Mouse (Mus musculus) embryonic fibroblast, embryonic 13.5 days (primary cell): Measurements from ENCODE around the gene Aco2.

Experiments
- CTCF ChIP-seq: IDR thresholded peaks from 2 replicates; pipeline ENCODE4 v1.5.1; 2011; ENCODE audit warnings: mild to moderate bottlenecking, control low read depth, low read length, moderate library complexity, borderline replicate concordance; ENCODE audit not compliant: insufficient read depth
- POLR2A ChIP-seq: IDR thresholded peaks from 2 replicates; pipeline ENCODE4 v1.6.1; 2011; ENCODE audit warnings: low read depth, mild to moderate bottlenecking, control low read depth, low read length, moderate library complexity

GRCm38 (mm10) chr15:81864238-81864637 is 7.9 kb upstream of the Aco2 start:
- no peak for TF ChIP-seq CTCF
- no peak for TF ChIP-seq POLR2A
